ENCODE assay signal across 8 mouse cellular contexts in genomic region chr6:39782618-39783017, GRCm38 (mm10). TPM values are rescaled to one million over a fixed set of nuclear protein-coding genes. Genes with fewer than 3 reads are reported as not detected.
DNase-seq lines count a peak whose midpoint lies in the region; ATAC-seq and TF ChIP-seq lines count a peak whose summit lies in the region.

No protein-coding gene starts in this region.

- TF ChIP-seq CTCF in liver, embryonic 14.5 days (IDR thresholded peaks at IDR 0.05; ENCODE audit: low read depth): peak; percentile 66

- TF ChIP-seq EP300 in liver, embryonic 14.5 days (IDR thresholded peaks at IDR 0.05; ENCODE audit: low read depth): no peak

- ATAC-seq in liver, embryonic 14.5 days (ENCODE audit: insufficient read depth): no peak
- ATAC-seq in liver, embryonic 11.5 days (replicated peaks; ENCODE audit: low FRiP score): no peak
- ATAC-seq in granulocyte monocyte progenitor cell, adult 5-6 weeks (replicated peaks; ENCODE audit: poor library complexity, severe bottlenecking): no peak

- H3K9me3 ChIP-seq in liver, embryonic 14.5 days (ENCODE audit: control insufficient read depth, low read length): no peaks in the 10 kb centered on the region
- H3K9me3 ChIP-seq in liver, embryonic 11.5 days (ENCODE audit: control insufficient read depth, low read length): no peaks in the 10 kb centered on the region

- H3K27ac ChIP-seq in liver, embryonic 14.5 days: no peak overlapping the region
- H3K27ac ChIP-seq in liver, embryonic 11.5 days (ENCODE audit: low read depth, low read length): no peak overlapping the region

- H3K4me1 ChIP-seq in liver, embryonic 14.5 days (replicated peaks; ENCODE audit: control insufficient read depth in 2 of 2, insufficient read depth in 2 of 2, low read length in 1 of 2): peaks cover 0 to 8% of the 10 kb centered on the region in 2 experiments; a peak in 2 of 4 replicates
- 0 out of 2 replicates have a peak, but pooled peaks cover 2% of the 10 kb centered on the region for H3K4me1 ChIP-seq in liver, embryonic 11.5 days (replicated peaks; ENCODE audit: control insufficient read depth, insufficient read depth, low read length)

- H3K4me2 ChIP-seq in liver, embryonic 14.5 days (ENCODE audit: low read depth): no peak overlapping the region
- H3K4me2 ChIP-seq in liver, embryonic 11.5 days: no peak overlapping the region

- H3K36me3 ChIP-seq in liver, embryonic 14.5 days (replicated peaks; ENCODE audit: control insufficient read depth, insufficient read depth, low read depth): no peaks in the 10 kb centered on the region
- no peaks in the 10 kb centered on the region for H3K36me3 ChIP-seq in liver, embryonic 11.5 days (ENCODE audit: control insufficient read depth, insufficient read depth, low read length)

- peak; percentile 22 to 41 for DNase-seq in cerebellum, adult 18-20 months
- no peak for DNase-seq in cerebellum, adult 11-12 months
- peak; percentile 13 to 35 (median 14) for DNase-seq in liver, embryonic 14.5 days (ENCODE audit: low read depth in 3 of 3, low spot score in 3 of 3)
- no peak for DNase-seq in liver, embryonic 11.5 days (ENCODE audit: low spot score)
- DNase-seq in adipocyte (ENCODE audit: low spot score): peak; percentile 81
- DNase-seq in heart, postnatal 4 days: peak; percentile 26
- DNase-seq in skeletal muscle tissue, adult 2 months (ENCODE audit: low read depth, low spot score): peak; percentile 13

- no peak overlapping the region for H3K9ac ChIP-seq in liver, embryonic 14.5 days (replicated peaks)
- H3K9ac ChIP-seq in liver, embryonic 11.5 days (ENCODE audit: low read depth, low read length): no peak overlapping the region

- H3K4me3 ChIP-seq in liver, embryonic 14.5 days (ENCODE audit: insufficient read depth in 1 of 2, low read depth in 2 of 2, low read length in 2 of 2): no peak overlapping the region
- H3K4me3 ChIP-seq in liver, embryonic 11.5 days (ENCODE audit: low read depth, low read length): no peak overlapping the region

- 16% methylated on average over 3 of the region's 3 CpGs for WGBS in liver, embryonic 14.5 days (ENCODE audit: insufficient replicate concordance)
- WGBS in liver, embryonic 11.5 days: 22% methylated on average over 3 of the region's 3 CpGs

- no peaks in the 10 kb centered on the region for H3K27me3 ChIP-seq in liver, embryonic 14.5 days (ENCODE audit: control insufficient read depth, insufficient read depth, low read length)
- H3K27me3 ChIP-seq in liver, embryonic 11.5 days (replicated peaks; ENCODE audit: control insufficient read depth, insufficient read depth, low read length): no peaks in the 10 kb centered on the region

RNA-seq across cellular contexts. Expression of gene Mrps33, which starts 28.2 kb away (rescaled TPM):
- 27.3 and 99.4 TPM in 2 replicates for polyA plus RNA-seq in liver, embryonic 14.5 days (2012; rRNA removed)
- 92.1 and 94.6 TPM in 2 replicates for polyA plus RNA-seq in liver, embryonic 14.5 days (2014; fragmentation: Nextera tagmentation; extraction: Ambion mirVana)
- polyA plus RNA-seq in liver, embryonic 11.5 days (2014; fragmentation: Nextera tagmentation; extraction: Ambion mirVana): 172 and 188 TPM in 2 replicates
- 10 to 100 TPM; 81.4 to 95.1 TPM for total RNA-seq in heart, postnatal 4 days (2021)
- total RNA-seq in granulocyte monocyte progenitor cell, adult 5-6 weeks (2014; fragmentation: Nextera tagmentation): 107 and 122 TPM in 2 replicates
- 55.8 and 64.7 TPM in 2 replicates for total RNA-seq in granulocyte monocyte progenitor cell, adult 5-6 weeks (2017)

RNA-seq across cellular contexts. Expression of gene Braf, which starts 57.4 kb away (rescaled TPM):
- polyA plus RNA-seq in liver, embryonic 14.5 days (2012; rRNA removed): 2.9 and 3.6 TPM in 2 replicates
- 4.1 and 4.6 TPM in 2 replicates for polyA plus RNA-seq in liver, embryonic 14.5 days (2014; fragmentation: Nextera tagmentation; extraction: Ambion mirVana)
- 12.2 and 13.4 TPM in 2 replicates for polyA plus RNA-seq in liver, embryonic 11.5 days (2014; fragmentation: Nextera tagmentation; extraction: Ambion mirVana)
- 10 to 100 TPM; 22.3 to 23.0 TPM for total RNA-seq in heart, postnatal 4 days (2021)
- 25.1 and 29.1 TPM in 2 replicates for total RNA-seq in granulocyte monocyte progenitor cell, adult 5-6 weeks (2014; fragmentation: Nextera tagmentation)
- 24.1 and 28.7 TPM in 2 replicates for total RNA-seq in granulocyte monocyte progenitor cell, adult 5-6 weeks (2017)

Comparison
In these comparisons a context has a peak if more than half of its experiments do, and no peak if none do; other contexts are left out.
1. DNase-seq: peak in cerebellum, adult 18-20 months (2 of 2), liver, embryonic 14.5 days (3 of 3), adipocyte (single experiment), heart, postnatal 4 days (single experiment) and skeletal muscle tissue, adult 2 months (single experiment); none in cerebellum, adult 11-12 months (single experiment) and liver, embryonic 11.5 days (single experiment).